Comparison of ENCODE assay signal across 19 mouse cellular contexts in the genomic region with DNA sequence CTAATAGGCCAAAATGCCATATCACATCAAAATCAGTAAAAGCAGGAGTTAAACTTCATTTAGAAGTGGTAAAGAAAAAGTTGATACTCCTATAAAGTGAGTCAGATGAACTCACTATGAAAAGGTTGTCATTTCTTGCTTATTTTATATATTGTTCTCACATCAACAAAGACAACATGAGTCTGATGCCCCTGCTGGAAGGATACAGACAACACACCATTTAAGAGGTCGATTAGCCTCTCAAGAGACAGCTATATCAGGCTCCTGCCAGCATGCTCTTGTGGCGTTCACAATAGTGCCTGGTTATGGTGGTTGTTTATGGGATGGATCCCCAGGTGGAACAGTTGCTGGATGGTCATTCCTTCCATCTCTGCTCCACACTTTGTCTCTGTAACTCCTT. TPM values are rescaled to one million over a fixed set of nuclear protein-coding genes. Genes with fewer than 3 reads are reported as not detected.
DNase-seq lines count a peak whose midpoint lies in the region; ATAC-seq and TF ChIP-seq lines count a peak whose summit lies in the region.
"Had no signal": no experiment of that assay in that cellular context is flagged by ENCODE, and none has a peak within 500 bp of the region (broad histone marks: within the 10 kb centered on the region; RNA-seq: fewer than 3 reads in every experiment).

No protein-coding gene starts in this region.

- peak; percentile 77; the same call in 1 of the 2 replicates for ATAC-seq in megakaryocyte-erythroid progenitor cell, adult 5-6 weeks (replicated peaks; ENCODE audit: low FRiP score, low TSS enrichment, poor library complexity, severe bottlenecking)
- ATAC-seq: forebrain, embryonic 13.5 days; forebrain, postnatal 0 days had no signal

- H3K4me3 ChIP-seq in layer of hippocampus, adult 2 months: no peak overlapping the region
- H3K4me3 ChIP-seq: embryonic facial prominence, embryonic 10.5 days; forebrain, embryonic 13.5 days; heart, embryonic 13.5 days; hindbrain, embryonic 15.5 days had no signal

- TF ChIP-seq CTCF in layer of hippocampus, adult 2 months (conservative IDR thresholded peaks at IDR 0.05): peak; percentile 23; the same call in 1 of the 2 replicates

- DNase-seq in layer of hippocampus, adult 2 months (ENCODE audit: low spot score in 2 of 2): no peak
- DNase-seq in layer of hippocampus, adult 9-10 months (ENCODE audit: low spot score): no peak
- DNase-seq in ES-CJ7 (ENCODE audit: low read depth, low spot score) (peak; percentile 22), ZHBTc4 (ENCODE audit: low read depth, low spot score) (peak; percentile 26)
- DNase-seq in right cerebral cortex, adult 2 months (ENCODE audit: low spot score in 2 of 2): no peak
- no peak for DNase-seq in spleen, postnatal 4 days (ENCODE audit: low spot score in 2 of 2)
- DNase-seq: adrenal gland, postnatal 14 days; cerebellum, adult 18-20 months; cerebellum, adult 9-11 months; cerebellum, postnatal 36 days; forebrain, postnatal 0 days; gastrocnemius, postnatal 14 days; heart, postnatal 36 days had no signal

- H3K27ac ChIP-seq in layer of hippocampus, adult 2 months: no peak overlapping the region
- H3K27ac ChIP-seq: embryonic facial prominence, embryonic 10.5 days; forebrain, embryonic 13.5 days; heart, embryonic 13.5 days; hindbrain, embryonic 15.5 days had no signal

RNA-seq across cellular contexts. Expression of a gene that starts 24.7 kb away (rescaled TPM):
- under 1 TPM in 1 of 2 experiments, not detected in 1; 0.41 TPM for total RNA-seq in layer of hippocampus, adult 2 months (2021)
- total RNA-seq in megakaryocyte-erythroid progenitor cell, adult 5-6 weeks (2014; fragmentation: Nextera tagmentation): not detected in 2 replicates
- total RNA-seq in megakaryocyte-erythroid progenitor cell, adult 5-6 weeks (2017): not detected in 2 replicates
- total RNA-seq: adrenal gland, postnatal 14 days; forebrain, postnatal 0 days; gastrocnemius, adult 18-20 months; heart, postnatal 36 days had no signal

Comparison
In these comparisons a context has a peak if more than half of its experiments do, and no peak if none do; other contexts are left out.
1. DNase-seq: peak in ES-CJ7 (single experiment) and ZHBTc4 (single experiment); none in layer of hippocampus, adult 2 months (0 of 2), layer of hippocampus, adult 9-10 months (single experiment), right cerebral cortex, adult 2 months (0 of 2) and spleen, postnatal 4 days (0 of 2).